Mouse (Mus musculus) small intestine, adult 2 months (tissue): ENCODE results near the gene Amotl2.

ENCODE experiments used
- CTCF ChIP-seq: fragments of 200-500 bp; IDR thresholded peaks from 2 replicates; pipeline ENCODE4 v1.5.1; 2012; ENCODE audit warnings: low read depth, mild to moderate bottlenecking, control low read depth, inconsistent platforms, low read length, moderate library complexity, mixed read lengths; ENCODE audit not compliant: insufficient replicate concordance, insufficient read length; ENCODE audit errors: extremely low read depth
- POLR2A ChIP-seq: fragments of 200-500 bp; IDR thresholded peaks from 2 replicates; pipeline ENCODE4 v1.6.1; 2012; ENCODE audit warnings: low read depth, mild to moderate bottlenecking, control low read depth, inconsistent platforms, low read length, moderate library complexity

GRCm38 (mm10) chr9:102761599-102761998, 45.1 kb downstream of the Amotl2 start:
- TF ChIP-seq CTCF, result no peak
- TF ChIP-seq POLR2A, result no peak
